Mouse (Mus musculus) heart, postnatal 10 days (tissue): ENCODE measurements around the gene Olfr1355. TPM values are rescaled to one million over a fixed set of nuclear protein-coding genes. Genes with fewer than 3 reads are reported as not detected.
"Not testable (repeated sequence)": the region's sequence is repeated elsewhere in the genome, so short reads cannot be mapped to it uniquely, and the experiment has no call there.

ENCODE experiments used
- DNase-seq, 2 experiments: peaks; one replicate each; pipeline ENCODE4 v3.0.0; 2021
- intact Hi-C: fragments of 180-260 bp; cut with DNase I; formaldehyde crosslinking; loops from one replicate; pipeline ENCODE4 v1.15.1; 2025
- total RNA-seq, 2 experiments: library from RNA; stranded (reverse); gene quantifications; 2 replicates each; pipeline ENCODE4 v1.2.3; 2021

Gene Olfr1355
- total RNA-seq, result not detected

- no peak for DNase-seq
- intact Hi-C loops, result no loop called here
These were observed at the start of gene Olfr1355 for GRCm38 (mm10) chr10:78875240-78875639. TSS of gene Olfr1355 (plus strand) at chr10:78875540.

DNA sequence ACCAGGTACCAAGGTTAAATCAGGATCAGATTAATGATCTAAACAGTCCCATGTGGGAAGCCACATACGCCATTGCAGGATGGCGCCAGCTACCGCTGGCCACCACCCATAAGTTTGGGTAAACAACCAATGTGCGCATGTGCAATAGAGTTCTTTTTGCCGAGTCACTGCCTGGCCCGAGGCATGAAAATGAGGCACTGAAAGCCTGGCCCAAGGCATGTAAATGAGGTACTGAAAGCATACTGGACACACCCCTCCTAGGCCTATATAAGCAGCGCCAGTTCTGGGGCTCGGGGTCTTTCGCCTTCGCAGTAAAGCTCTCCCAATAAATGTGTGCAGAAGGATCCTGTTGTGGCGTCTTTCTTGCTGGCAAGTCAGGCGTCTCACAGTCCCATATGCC, 34.9 kb upstream of the Olfr1355 start:
- DNase-seq, intact Hi-C loops: not testable (repeated sequence)

DNA sequence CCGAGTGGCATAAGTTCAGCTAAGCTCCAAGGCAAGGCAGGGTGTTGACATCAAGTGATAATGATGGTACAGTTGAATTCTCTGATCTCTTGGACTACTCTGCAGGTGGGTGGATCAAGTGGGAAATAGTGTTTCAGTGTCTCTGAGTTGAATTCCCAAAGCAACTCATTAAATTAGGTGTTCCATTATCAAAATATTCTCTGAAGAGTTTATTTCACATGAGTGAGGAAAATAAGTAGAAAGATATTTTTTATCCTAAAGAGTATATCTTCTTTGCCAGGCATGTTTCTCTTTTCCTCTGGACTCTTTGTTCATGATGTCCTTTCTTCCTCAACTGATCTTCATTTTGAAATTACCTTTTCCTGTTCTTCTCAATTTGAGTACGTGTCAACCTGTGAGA, 23.3 kb upstream of the Olfr1355 start, which contains the start of gene Olfr1356:
Gene Olfr1356 (minus strand): TSS at position 101 of the 400 bp plus-strand sequence.
- DNase-seq, result no peak
- intact Hi-C loops, result no loop called here

DNA sequence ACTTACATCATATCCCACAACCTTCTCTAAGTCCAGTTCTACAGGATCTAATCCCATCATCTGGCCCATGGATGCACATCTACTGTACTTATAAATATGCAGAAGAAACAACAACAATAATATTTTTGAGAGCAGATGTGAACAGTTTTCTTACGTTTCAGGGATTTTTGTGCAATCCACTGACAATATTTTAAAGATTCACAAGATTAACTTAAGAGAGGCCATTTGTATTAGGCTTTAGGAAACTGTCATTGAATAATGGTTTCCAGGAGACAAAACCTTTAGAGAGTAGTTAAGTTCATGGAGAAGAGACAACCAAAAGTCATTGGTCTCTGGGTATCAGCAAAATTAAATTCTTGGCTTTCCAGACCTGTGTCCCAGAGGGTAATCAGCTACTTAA, 37.5 kb downstream of the Olfr1355 start, which contains the start of gene Olfr1354:
Gene Olfr1354 (plus strand): TSS at position 301 of the 400 bp plus-strand sequence.
- DNase-seq, intact Hi-C loops: not testable (repeated sequence)

Other genes with a start within 250 kb of the Olfr1355 start
- not detected for gene Casp14, start 157.2 kb upstream of the Olfr1355 start, total RNA-seq
- not detected for gene Ccdc105, start 122.5 kb upstream of the Olfr1355 start, total RNA-seq
- under 1 TPM in 1 of 2 experiments, not detected in 1; 0.34 TPM for gene Slc1a6, start 95.0 kb upstream of the Olfr1355 start, total RNA-seq
- not detected for gene Olfr1356, start 23.4 kb upstream of the Olfr1355 start, total RNA-seq
- gene Olfr1354, start 37.6 kb downstream of the Olfr1355 start, total RNA-seq, result not detected
- not detected for gene Olfr8, start 75.1 kb downstream of the Olfr1355 start, total RNA-seq
- not detected for gene Olfr1353, start 87.8 kb downstream of the Olfr1355 start, total RNA-seq
- gene Olfr1352, start 105.5 kb downstream of the Olfr1355 start, total RNA-seq, result not detected
- gene Olfr1351, start 136.9 kb downstream of the Olfr1355 start, total RNA-seq, result not detected
- not detected for gene Olfr57, start 153.2 kb downstream of the Olfr1355 start, total RNA-seq
- 10 to 100 TPM; 15.3 to 18.8 TPM for gene 2610008E11Rik, start 222.1 kb downstream of the Olfr1355 start, total RNA-seq